8 mouse cellular contexts compared by ENCODE assay signal in genomic region chr14:18284581-18284980, GRCm38 (mm10). TPM values are rescaled to one million over a fixed set of nuclear protein-coding genes. Genes with fewer than 3 reads are reported as not detected.
DNase-seq lines count a peak whose midpoint lies in the region; ATAC-seq and TF ChIP-seq lines count a peak whose summit lies in the region.
"Had no signal": no experiment of that assay in that cellular context is flagged by ENCODE, and none has a peak within 500 bp of the region (broad histone marks: within the 10 kb centered on the region; RNA-seq: fewer than 3 reads in every experiment).

No protein-coding gene starts in this region.

- no peak overlapping the region for H3K27ac ChIP-seq in kidney, adult 2 months (ENCODE audit: insufficient read depth, low read depth, low read length)
- H3K27ac ChIP-seq in kidney, embryonic 16.5 days (ENCODE audit: low read length): no peak overlapping the region

- no peaks in the 10 kb centered on the region for H3K9me3 ChIP-seq in kidney, embryonic 16.5 days (ENCODE audit: low read length)

- H3K27me3 ChIP-seq in kidney, adult 2 months (replicated peaks; ENCODE audit: control insufficient read depth, insufficient read depth, low read length): no peaks in the 10 kb centered on the region
- no peaks in the 10 kb centered on the region for H3K27me3 ChIP-seq in kidney, embryonic 16.5 days (ENCODE audit: insufficient read depth, low read length)

- WGBS in kidney, adult 2 months: 70% methylated on average over 2 of the region's 2 CpGs
- 90% methylated on average over 2 of the region's 2 CpGs for WGBS in kidney, embryonic 16.5 days

- TF ChIP-seq POLR2A in kidney, adult 2 months (IDR thresholded peaks at IDR 0.05; ENCODE audit: low read depth, low read length): no peak

- DNase-seq in kidney, adult 2 months: peak; percentile 44
- DNase-seq in 3T3-L1 (ENCODE audit: low read depth, low spot score) (peak; percentile 67), 416B (ENCODE audit: low read depth) (peak; percentile 63)
- DNase-seq in c-Kit-positive CD71-positive TER-119-positive erythroid progenitor cells, embryonic 14.5 days (ENCODE audit: low spot score): peak; percentile 20
- no peak for DNase-seq in testis, postnatal 14 days (ENCODE audit: low spot score)
- no peak for DNase-seq in urinary bladder, postnatal 14 days (ENCODE audit: low spot score)
- DNase-seq: cerebellum, adult 11 months had no signal

- TF ChIP-seq CTCF in kidney, adult 2 months (conservative IDR thresholded peaks at IDR 0.05; ENCODE audit: insufficient read depth, insufficient read length, low read depth, low read length): no peak

- no peak overlapping the region for H3K4me2 ChIP-seq in kidney, embryonic 16.5 days (replicated peaks; ENCODE audit: low read depth, low read length)

- no peak overlapping the region for H3K4me3 ChIP-seq in kidney, adult 2 months (ENCODE audit: insufficient read depth, low read depth, low read length)
- H3K4me3 ChIP-seq in kidney, embryonic 16.5 days (ENCODE audit: low read length): no peak overlapping the region

- peaks cover 3% of the 10 kb centered on the region; the same call in 1 of the 2 replicates for H3K36me3 ChIP-seq in kidney, adult 2 months (ENCODE audit: control insufficient read depth, insufficient read depth, low read length)
- peaks cover 19% of the 10 kb centered on the region for H3K36me3 ChIP-seq in kidney, embryonic 16.5 days (ENCODE audit: insufficient read depth, low read length)

- peaks cover 9% of the 10 kb centered on the region for H3K4me1 ChIP-seq in kidney, adult 2 months (ENCODE audit: control insufficient read depth, insufficient read depth, low read length)
- H3K4me1 ChIP-seq in kidney, embryonic 16.5 days (ENCODE audit: insufficient read depth, low read length): no peaks in the 10 kb centered on the region

- ATAC-seq in kidney, embryonic 16.5 days (ENCODE audit: low FRiP score, low TSS enrichment): no peak

- H3K9ac ChIP-seq in kidney, embryonic 16.5 days (replicated peaks; ENCODE audit: low read length): no peak overlapping the region

RNA-seq across cellular contexts. Expression of gene Rpl15, which starts 13.4 kb away (rescaled TPM):
- 257 and 357 TPM in 2 replicates for polyA plus RNA-seq in kidney, adult 2 months (2012; rRNA removed)
- 366 and 373 TPM in 2 replicates for polyA plus RNA-seq in kidney, embryonic 16.5 days (2015; fragmentation: Nextera tagmentation; extraction: Ambion mirVana)

RNA-seq across cellular contexts. Expression of gene Nkiras1, which starts 13.6 kb away (rescaled TPM):
- 9.4 and 13.1 TPM in 2 replicates for polyA plus RNA-seq in kidney, adult 2 months (2012; rRNA removed)
- polyA plus RNA-seq in kidney, embryonic 16.5 days (2015; fragmentation: Nextera tagmentation; extraction: Ambion mirVana): 13.3 and 18.4 TPM in 2 replicates

RNA-seq across cellular contexts. Expression of gene Nr1d2, which starts 45.7 kb away (rescaled TPM):
- polyA plus RNA-seq in kidney, adult 2 months (2012; rRNA removed): 17.0 and 26.7 TPM in 2 replicates
- polyA plus RNA-seq in kidney, embryonic 16.5 days (2015; fragmentation: Nextera tagmentation; extraction: Ambion mirVana): 10.3 and 10.5 TPM in 2 replicates

RNA-seq across cellular contexts. Expression of gene Ube2e1, which starts 47.1 kb away (rescaled TPM):
- 38.1 and 51.8 TPM in 2 replicates for polyA plus RNA-seq in kidney, adult 2 months (2012; rRNA removed)
- 131 and 141 TPM in 2 replicates for polyA plus RNA-seq in kidney, embryonic 16.5 days (2015; fragmentation: Nextera tagmentation; extraction: Ambion mirVana)

Comparison
In these comparisons a context has a peak if more than half of its experiments do, and no peak if none do; other contexts are left out.
1. DNase-seq: peak in kidney, adult 2 months (single experiment), 3T3-L1 (single experiment), 416B (single experiment) and c-Kit-positive CD71-positive TER-119-positive erythroid progenitor cells, embryonic 14.5 days (single experiment); none in testis, postnatal 14 days (single experiment) and urinary bladder, postnatal 14 days (single experiment).